Mouse (Mus musculus) kidney, embryonic 15.5 days (tissue): ENCODE results near the gene Pcdh7. TPM values are rescaled to one million over a fixed set of nuclear protein-coding genes. Genes with fewer than 3 reads are reported as not detected.
A peak's percentile ranks its signal among the peaks of the same experiment; 100 is the strongest.

Experiments
- ATAC-seq: fragments of 200-750 bp; cut with Nextera tagmentation; replicated peaks from 2 replicates; pipeline ENCODE4 v1.8.0; 2017; ENCODE audit warnings: moderate TSS enrichment; ENCODE audit not compliant: low FRiP score
- H3K27ac ChIP-seq: fragments of 300-500 bp; sonication (generic); 2 replicates; pipeline ENCODE4 v1.5.1; 2015; ENCODE audit warnings: mild to moderate bottlenecking, inconsistent platforms
- H3K27me3 ChIP-seq: fragments of 300-500 bp; sonication (generic); 2 replicates; pipeline ENCODE4 v1.6.1; 2015; ENCODE audit warnings: inconsistent platforms
- H3K36me3 ChIP-seq: fragments of 300-500 bp; sonication (generic); 2 replicates; pipeline ENCODE4 v1.6.1; 2015; ENCODE audit warnings: inconsistent platforms
- H3K4me1 ChIP-seq: fragments of 300-500 bp; sonication (generic); 2 replicates; pipeline ENCODE4 v1.6.1; 2015; ENCODE audit warnings: inconsistent platforms
- H3K4me2 ChIP-seq: fragments of 300-500 bp; sonication (generic); 2 replicates; pipeline ENCODE4 v1.6.1; 2015; ENCODE audit warnings: moderate library complexity, mild to moderate bottlenecking, inconsistent platforms
- H3K4me3 ChIP-seq: fragments of 300-500 bp; sonication (generic); replicated peaks from 2 replicates; pipeline ENCODE4 v1.5.1; 2015; ENCODE audit warnings: mild to moderate bottlenecking, inconsistent platforms
- H3K9ac ChIP-seq: fragments of 300-500 bp; sonication (generic); 2 replicates; pipeline ENCODE4 v1.6.1; 2015; ENCODE audit warnings: mild to moderate bottlenecking, inconsistent platforms
- H3K9me3 ChIP-seq: fragments of 300-500 bp; sonication (generic); replicated peaks from 2 replicates; pipeline ENCODE4 v1.6.1; 2016; ENCODE audit warnings: inconsistent platforms
- WGBS: fragments of 180-500 bp; shearing (Covaris S2); methylation state at CpG from one replicate; pipeline ENCODE4 v1.1.7; 2015; ENCODE audit warnings: mixed read lengths; 5-methylcytosine and 5-hydroxymethylcytosine counted together
- polyA plus RNA-seq: library from polyadenylated mRNA; unstranded; fragments of >200 nt; fragmentation: Nextera tagmentation; extraction: Ambion mirVana; gene quantifications from 2 replicates; pipeline ENCODE4 v1.2.1, GENCODE M21; 2015

The Pcdh7 gene
- polyA plus RNA-seq, 1 experiment from 2014 or later = 6.3 TPM

- WGBS = 82% methylated on average over 5 of the region's 5 CpGs
- peaks cover 5% of the 10 kb centered on the region; the same call in 1 of the 2 replicates for H3K4me1 ChIP-seq
- no peak for ATAC-seq
These were observed 98.3 kb downstream of the Pcdh7 start for GRCm38 (mm10) chr5:57815964-57816589.

GRCm38 (mm10) chr5:57819788-57820187 is 102.0 kb downstream of the Pcdh7 start:
- 56% methylated on average over 2 of the region's 2 CpGs for WGBS
- H3K36me3 ChIP-seq = no peaks in the 10 kb centered on the region
- peak; percentile 60; the same call in 1 of the 2 replicates for ATAC-seq
- no peak overlapping the region for H3K27ac ChIP-seq
- H3K4me3 ChIP-seq = no peak overlapping the region
- peaks cover 7% of the 10 kb centered on the region for H3K4me1 ChIP-seq
- H3K9ac ChIP-seq = no peak overlapping the region
- no peak overlapping the region for H3K4me2 ChIP-seq
- no peaks in the 10 kb centered on the region for H3K27me3 ChIP-seq
- H3K9me3 ChIP-seq = no peaks in the 10 kb centered on the region

More at GRCm38 (mm10) chr5:57815964-57816589, 98.3 kb downstream of the Pcdh7 start:
- no peaks in the 10 kb centered on the region for H3K9me3 ChIP-seq
- no peaks in the 10 kb centered on the region for H3K27me3 ChIP-seq
- no peaks in the 10 kb centered on the region for H3K36me3 ChIP-seq
- H3K4me2 ChIP-seq = no peak overlapping the region
- no peak overlapping the region for H3K27ac ChIP-seq
- no peak overlapping the region for H3K9ac ChIP-seq
- no peak overlapping the region for H3K4me3 ChIP-seq

- H3K4me1 ChIP-seq = peaks cover 7% of the 10 kb centered on the region
- no peaks in the 10 kb centered on the region for H3K36me3 ChIP-seq
- H3K27me3 ChIP-seq = no peaks in the 10 kb centered on the region
- H3K4me3 ChIP-seq = no peak overlapping the region
- no peak overlapping the region for H3K27ac ChIP-seq
- ATAC-seq = no peak
- no peaks in the 10 kb centered on the region for H3K9me3 ChIP-seq
- 79% methylated on average over 8 of the region's 8 CpGs for WGBS
- H3K9ac ChIP-seq = no peak overlapping the region
- no peak overlapping the region for H3K4me2 ChIP-seq
These were observed 103.3 kb downstream of the Pcdh7 start for GRCm38 (mm10) chr5:57821099-57821498.

GRCm38 (mm10) chr5:57828437-57828836 is 110.7 kb downstream of the Pcdh7 start:
- no peak for ATAC-seq
- 93% methylated on average over 3 of the region's 3 CpGs for WGBS
- Histone ChIP-seq H3K4me1 (no peaks in the 10 kb centered on the region), H3K36me3 (no peaks in the 10 kb centered on the region), H3K9me3 (no peaks in the 10 kb centered on the region), H3K4me2 (no peak overlapping the region), H3K27ac (no peak overlapping the region), H3K9ac (no peak overlapping the region), H3K4me3 (no peak overlapping the region), H3K27me3 (no peaks in the 10 kb centered on the region)

- no peak overlapping the region for H3K9ac ChIP-seq
- no peak overlapping the region for H3K27ac ChIP-seq
- no peaks in the 10 kb centered on the region for H3K36me3 ChIP-seq
- H3K4me2 ChIP-seq = no peak overlapping the region
- peak; percentile 93 for ATAC-seq
- H3K9me3 ChIP-seq = no peaks in the 10 kb centered on the region
- 0 out of 2 replicates have a peak, but pooled peaks cover 3% of the 10 kb centered on the region for H3K4me1 ChIP-seq
- 42% methylated on average over 2 of the region's 2 CpGs for WGBS
- H3K4me3 ChIP-seq = no peak overlapping the region
- H3K27me3 ChIP-seq = no peaks in the 10 kb centered on the region
These were observed 119.4 kb downstream of the Pcdh7 start for GRCm38 (mm10) chr5:57837150-57837549.

- Histone ChIP-seq H3K9ac (no peak overlapping the region), H3K4me1 (0 out of 2 replicates have a peak, but pooled peaks cover 3% of the 10 kb centered on the region), H3K9me3 (no peaks in the 10 kb centered on the region), H3K36me3 (no peaks in the 10 kb centered on the region), H3K27ac (no peak overlapping the region), H3K27me3 (no peaks in the 10 kb centered on the region), H3K4me2 (no peak overlapping the region), H3K4me3 (no peak overlapping the region)
- 66% methylated on average over 5 of the region's 5 CpGs for WGBS
- ATAC-seq = no peak
These were observed 123.8 kb downstream of the Pcdh7 start for GRCm38 (mm10) chr5:57841357-57842119.

GRCm38 (mm10) chr5:57847500-57847899 is 129.7 kb downstream of the Pcdh7 start:
- H3K9me3 ChIP-seq = no peaks in the 10 kb centered on the region
- H3K4me2 ChIP-seq = no peak overlapping the region
- no peak overlapping the region for H3K9ac ChIP-seq
- ATAC-seq = no peak
- H3K36me3 ChIP-seq = no peaks in the 10 kb centered on the region
- no peaks in the 10 kb centered on the region for H3K27me3 ChIP-seq
- H3K27ac ChIP-seq = no peak overlapping the region
- WGBS = 61% methylated on average over 3 of the region's 3 CpGs
- H3K4me1 ChIP-seq = no peaks in the 10 kb centered on the region
- no peak overlapping the region for H3K4me3 ChIP-seq

GRCm38 (mm10) chr5:57850111-57850510 is 132.3 kb downstream of the Pcdh7 start:
- no peak for ATAC-seq
- Histone ChIP-seq H3K27ac (no peak overlapping the region), H3K36me3 (no peaks in the 10 kb centered on the region), H3K9ac (no peak overlapping the region), H3K4me3 (no peak overlapping the region), H3K27me3 (no peaks in the 10 kb centered on the region), H3K4me2 (no peak overlapping the region), H3K9me3 (no peaks in the 10 kb centered on the region), H3K4me1 (no peaks in the 10 kb centered on the region)
- 71% methylated on average over 2 of the region's 2 CpGs for WGBS

- Histone ChIP-seq H3K9me3 (no peaks in the 10 kb centered on the region), H3K36me3 (no peaks in the 10 kb centered on the region), H3K27ac (no peak overlapping the region), H3K4me3 (no peak overlapping the region), H3K4me1 (no peaks in the 10 kb centered on the region), H3K27me3 (no peaks in the 10 kb centered on the region), H3K4me2 (no peak overlapping the region), H3K9ac (no peak overlapping the region)
- no peak for ATAC-seq
- 71% methylated on average over 3 of the region's 3 CpGs for WGBS
These were observed 139.5 kb downstream of the Pcdh7 start for GRCm38 (mm10) chr5:57857316-57857715.

GRCm38 (mm10) chr5:57864254-57864653 is 146.5 kb downstream of the Pcdh7 start:
- H3K27me3 ChIP-seq = no peaks in the 10 kb centered on the region
- H3K4me1 ChIP-seq = 0 out of 2 replicates have a peak, but pooled peaks cover 3% of the 10 kb centered on the region
- no peaks in the 10 kb centered on the region for H3K9me3 ChIP-seq
- no peak overlapping the region for H3K4me2 ChIP-seq
- H3K9ac ChIP-seq = no peak overlapping the region
- no peak overlapping the region for H3K27ac ChIP-seq
- no peak overlapping the region for H3K4me3 ChIP-seq
- no peak for ATAC-seq
- no peaks in the 10 kb centered on the region for H3K36me3 ChIP-seq
- WGBS = 89% methylated on average over 3 of the region's 3 CpGs

- 82% methylated on average over 3 of the region's 3 CpGs for whole genome bisulfite sequencing
- Histone ChIP-seq H3K9ac (no peak overlapping the region), H3K4me1 (0 out of 2 replicates have a peak, but pooled peaks cover 3% of the 10 kb centered on the region), H3K9me3 (no peaks in the 10 kb centered on the region), H3K27me3 (no peaks in the 10 kb centered on the region), H3K27ac (no peak overlapping the region), H3K36me3 (no peaks in the 10 kb centered on the region), H3K4me2 (no peak overlapping the region), H3K4me3 (no peak overlapping the region)
- ATAC-seq = no peak
These were observed 147.5 kb downstream of the Pcdh7 start for GRCm38 (mm10) chr5:57865256-57865655.

GRCm38 (mm10) chr5:57866097-57866496 is 148.3 kb downstream of the Pcdh7 start:
- Histone ChIP-seq H3K27me3 (no peaks in the 10 kb centered on the region), H3K9ac (no peak overlapping the region), H3K4me1 (0 out of 2 replicates have a peak, but pooled peaks cover 3% of the 10 kb centered on the region), H3K4me3 (no peak overlapping the region), H3K9me3 (no peaks in the 10 kb centered on the region), H3K36me3 (no peaks in the 10 kb centered on the region), H3K4me2 (no peak overlapping the region), H3K27ac (no peak overlapping the region)
- 72% methylated on average over 1 of the region's 1 CpGs for WGBS
- ATAC-seq = no peak
